Mouse (Mus musculus) ovary, postnatal 36 days (tissue): ENCODE results near the gene Ubxn10.

Experiments used
- DNase-seq: peaks from one replicate; pipeline ENCODE4 v3.0.0; 2022; ENCODE audit warnings: low spot score, mixed read lengths

Gene Ubxn10

DNA sequence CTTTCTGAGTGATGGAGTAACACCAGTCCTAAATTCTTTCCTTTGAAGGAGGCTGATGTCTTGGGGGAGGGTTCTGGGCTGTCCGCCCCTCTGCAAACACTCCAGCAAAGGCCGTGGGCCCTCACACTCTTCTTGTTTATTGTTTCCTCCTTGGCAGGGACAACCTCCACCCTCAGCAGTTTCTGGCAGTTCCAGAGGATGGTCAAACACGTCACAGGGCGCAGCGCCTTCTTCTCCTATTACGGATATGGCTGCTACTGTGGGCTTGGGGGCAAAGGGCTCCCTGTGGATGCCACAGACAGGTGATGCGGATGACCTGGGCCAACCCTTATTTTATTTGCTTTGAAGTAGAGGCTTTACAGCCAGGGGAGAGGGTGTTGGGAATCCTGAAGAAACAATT, 2.9 kb downstream of the Ubxn10 start:
- DNase-seq: no peak

DNA sequence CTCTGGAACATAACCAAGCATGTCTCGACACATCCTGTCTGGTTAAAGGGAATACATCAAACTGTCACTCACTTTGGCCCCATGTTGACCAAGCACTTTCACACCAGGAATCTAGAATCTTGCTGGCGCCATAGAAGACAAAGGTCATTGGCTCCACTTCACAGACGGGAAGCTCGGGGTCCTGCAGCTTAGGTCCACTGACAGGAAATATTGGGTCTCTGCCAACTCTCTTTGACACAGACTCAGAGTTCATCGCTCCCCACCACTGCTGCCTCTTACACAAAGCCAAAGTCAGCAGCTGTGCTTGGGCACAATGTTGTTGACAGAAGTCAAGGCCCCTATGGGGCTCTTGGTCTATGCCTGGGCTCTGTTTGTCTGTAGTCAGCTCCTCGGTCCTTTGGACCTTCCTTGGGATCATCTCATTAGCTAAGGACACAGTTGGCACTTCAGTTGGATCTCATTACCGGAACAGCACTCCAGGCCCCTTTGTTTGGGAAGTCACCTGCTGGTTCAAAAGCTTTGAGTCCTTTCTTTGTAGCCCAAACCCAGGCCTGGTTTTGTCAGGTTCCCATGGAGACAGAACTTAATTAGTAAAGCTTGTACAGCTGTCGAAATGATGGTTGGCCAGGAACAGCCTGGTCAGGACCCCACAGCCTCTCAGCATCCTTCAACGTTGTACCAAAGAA, 7.8 kb downstream of the Ubxn10 start:
- no peak for DNase-seq

DNA sequence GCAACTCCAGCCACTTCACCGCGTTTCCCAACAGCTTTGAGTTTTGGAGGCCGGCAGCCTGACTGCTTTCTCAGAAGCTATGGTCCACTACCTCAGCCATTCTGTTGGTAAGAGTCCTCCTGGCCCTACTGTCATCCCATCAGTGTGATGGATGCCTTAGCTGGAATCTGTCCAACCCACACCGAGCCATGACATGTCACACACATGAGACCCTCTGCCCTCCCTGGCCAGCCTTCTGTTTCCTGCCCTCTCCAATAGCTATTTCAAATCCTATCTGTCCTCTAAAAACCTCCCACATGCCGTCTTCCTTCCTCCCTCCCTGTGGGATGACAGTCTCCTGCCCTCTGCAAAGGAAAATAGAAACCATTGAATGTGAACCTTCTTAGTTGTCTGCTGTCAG, 11.2 kb downstream of the Ubxn10 start:
- no peak for DNase-seq

DNA sequence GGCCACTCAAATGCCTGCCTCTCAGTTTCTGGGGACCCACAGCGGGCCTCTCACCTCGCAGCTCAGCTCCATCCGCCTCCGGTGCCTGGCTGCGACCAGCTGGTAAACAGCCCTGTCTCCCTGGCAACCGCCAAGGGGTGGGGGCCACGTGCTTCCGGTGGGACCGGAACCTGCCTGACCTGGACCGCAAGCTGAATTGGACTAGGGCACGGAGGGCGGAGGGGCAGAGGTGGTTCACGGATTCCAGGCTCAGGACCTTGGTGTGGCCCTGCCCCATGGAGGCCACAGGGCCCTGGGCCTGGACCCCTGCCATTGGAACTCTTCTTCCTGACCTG, 11.9 kb downstream of the Ubxn10 start:
- peak; percentile 77 for DNase-seq

DNA sequence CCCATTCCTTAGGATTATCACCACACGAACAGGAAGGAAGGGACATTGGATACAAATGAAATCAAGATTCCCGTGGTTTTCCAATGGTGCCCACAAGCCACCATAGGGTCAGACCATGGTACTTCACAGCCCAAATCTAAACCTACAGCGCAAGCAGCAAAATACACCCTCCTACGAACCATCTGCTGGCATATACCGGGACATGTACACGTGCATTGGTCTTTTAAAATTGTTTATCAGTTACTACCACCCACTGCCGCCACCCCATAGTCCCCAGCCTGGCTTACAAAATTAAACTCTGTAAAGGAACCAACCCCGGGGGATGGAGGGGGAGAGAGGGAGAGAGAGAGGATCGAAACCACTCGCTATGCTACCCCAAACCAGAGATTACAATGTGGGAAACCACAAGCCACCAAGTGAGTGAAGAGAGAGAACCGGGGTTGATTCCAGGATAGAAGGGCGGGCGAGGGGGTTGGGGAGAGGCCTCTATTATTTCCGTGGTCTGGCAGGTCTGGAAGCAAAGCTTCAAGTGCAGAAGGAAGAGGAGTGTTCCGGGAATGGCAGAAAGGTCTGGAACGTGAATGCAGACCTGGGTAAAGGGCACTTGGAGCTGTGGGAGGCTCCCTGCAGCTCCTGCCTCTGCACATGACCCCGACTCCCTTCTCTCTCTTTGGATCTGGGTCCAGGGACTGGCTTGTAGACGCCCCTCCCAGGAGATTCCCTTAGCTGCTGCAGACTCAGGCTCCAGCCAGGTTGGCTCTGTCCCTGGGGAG, 12.4 kb downstream of the Ubxn10 start, which contains the start of gene Pla2g2c:
Gene Pla2g2c (plus strand): TSS at position 439 of the 773 bp plus-strand sequence.
- no peak for DNase-seq

DNA sequence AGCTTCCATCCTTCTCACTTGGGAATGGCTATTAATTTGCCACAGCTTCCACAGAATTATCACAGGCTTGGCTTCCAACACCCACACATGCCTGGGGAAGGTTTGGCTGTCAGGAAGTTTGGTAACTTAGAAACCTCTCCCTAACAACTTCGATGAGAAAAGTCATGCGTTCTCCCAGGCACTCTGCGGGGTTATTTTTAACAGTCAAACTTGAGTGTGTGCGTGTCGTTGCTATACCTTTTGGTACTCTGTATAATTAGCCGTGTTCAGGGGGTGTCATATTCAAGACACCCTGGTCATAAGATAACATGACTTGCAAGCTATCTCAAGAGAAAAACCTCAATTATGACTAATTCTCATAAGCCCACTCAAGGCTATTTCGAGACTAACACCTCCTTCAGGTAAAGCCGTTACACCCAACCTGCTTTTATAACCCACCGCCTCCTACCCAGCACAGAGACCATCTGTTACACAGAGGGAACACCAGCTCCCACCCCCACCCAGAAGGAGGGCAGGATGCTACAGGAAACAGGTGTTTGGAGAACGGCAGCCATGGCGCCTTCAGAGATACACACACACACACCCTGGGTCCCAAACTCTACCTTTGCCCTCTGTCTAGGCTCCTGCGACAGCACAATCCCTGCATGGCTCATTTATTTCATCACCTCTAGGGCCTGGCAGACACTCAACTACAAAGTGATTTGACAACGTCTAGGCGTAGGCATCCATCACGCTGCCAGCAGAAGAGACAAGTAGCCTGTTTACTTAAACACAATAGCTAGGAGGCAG, 13.3 kb downstream of the Ubxn10 start:
- no peak for DNase-seq

DNA sequence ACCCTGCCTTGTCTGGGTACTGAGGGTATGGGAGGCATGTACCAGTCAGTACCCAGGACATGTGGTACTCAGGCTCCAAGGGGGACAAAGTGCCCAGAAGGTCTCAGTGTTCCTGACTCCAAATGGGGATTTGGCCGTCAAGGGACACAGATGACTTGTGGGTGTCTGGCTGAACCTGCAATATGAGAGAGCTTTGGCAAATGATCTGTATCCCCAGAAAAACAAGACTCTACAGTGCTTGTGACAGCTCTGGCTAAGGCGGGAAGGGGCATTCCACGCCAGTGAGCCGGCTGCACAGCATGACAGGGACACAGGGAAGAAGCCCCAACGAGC, 17.7 kb downstream of the Ubxn10 start:
- DNase-seq: no peak

DNA sequence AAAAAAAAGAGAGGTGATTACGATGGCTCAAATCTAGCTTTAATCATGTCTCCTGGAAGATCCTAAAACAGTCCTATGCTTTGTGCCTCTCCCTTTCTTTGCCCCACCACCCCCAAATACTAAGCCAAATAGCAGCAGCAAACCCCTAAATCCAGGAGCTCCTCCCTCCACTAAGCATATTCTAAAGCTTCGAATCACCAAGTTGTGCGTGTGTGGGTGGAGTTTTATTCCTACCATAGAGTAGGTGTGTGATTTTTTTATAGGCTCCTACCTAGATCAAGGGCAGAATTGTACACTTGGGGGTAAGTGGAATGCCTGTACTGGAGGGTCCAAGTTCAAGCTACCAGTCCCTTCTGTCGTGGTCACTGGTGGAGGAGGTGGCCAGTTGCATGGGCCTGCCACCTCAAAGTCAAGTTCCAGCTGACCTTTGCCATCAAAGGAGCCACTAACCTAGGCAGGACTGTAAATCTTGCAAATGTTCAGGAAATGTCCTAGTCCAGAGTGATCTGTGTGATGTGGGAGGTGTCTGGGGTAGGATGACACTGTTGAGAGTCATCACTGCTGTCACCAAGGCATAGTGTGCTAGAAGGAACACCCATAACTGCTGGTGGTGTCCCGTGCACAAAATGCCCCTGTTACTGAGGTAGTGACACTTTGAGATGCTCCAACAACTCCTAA, 18.2 kb downstream of the Ubxn10 start:
- DNase-seq: no peak

DNA sequence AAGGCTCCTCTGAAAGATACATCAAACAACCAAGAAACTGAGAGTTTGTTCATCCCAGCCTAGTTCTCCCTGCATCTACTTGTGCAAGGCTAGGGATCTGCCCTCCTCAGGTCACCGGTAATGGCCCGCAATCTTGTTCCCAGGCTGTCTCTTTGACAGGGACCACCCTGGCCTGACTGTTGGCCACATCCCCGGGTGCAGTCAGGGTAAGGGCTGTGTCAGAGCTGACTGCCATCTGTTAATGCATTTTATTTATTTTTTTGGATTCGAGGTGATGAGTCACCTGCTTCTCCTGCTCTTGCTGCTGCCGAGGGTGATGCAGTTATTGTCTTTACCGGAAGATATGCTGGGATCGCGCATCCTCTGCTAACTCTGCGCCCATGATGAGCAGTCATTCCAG, 20.3 kb downstream of the Ubxn10 start:
- no peak for DNase-seq

DNA sequence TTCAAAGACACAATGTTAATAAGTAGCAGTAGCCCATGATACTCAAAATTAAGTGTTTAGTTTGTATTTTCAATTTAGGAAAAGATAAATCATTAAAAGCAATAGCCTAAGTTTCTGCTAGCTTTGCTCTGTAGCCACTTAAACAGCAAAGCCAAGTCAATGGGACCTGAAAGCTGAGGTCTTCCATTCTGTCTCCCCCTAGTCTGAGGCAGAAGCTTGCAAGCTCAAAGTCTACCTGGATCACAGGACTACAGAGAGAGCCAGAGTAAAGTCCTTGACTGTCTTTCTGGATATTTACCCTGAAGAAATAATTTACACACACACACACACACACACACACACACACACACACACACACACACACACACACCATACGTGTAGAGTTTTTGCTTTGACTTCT, 22.8 kb downstream of the Ubxn10 start:
- DNase-seq: no peak

DNA sequence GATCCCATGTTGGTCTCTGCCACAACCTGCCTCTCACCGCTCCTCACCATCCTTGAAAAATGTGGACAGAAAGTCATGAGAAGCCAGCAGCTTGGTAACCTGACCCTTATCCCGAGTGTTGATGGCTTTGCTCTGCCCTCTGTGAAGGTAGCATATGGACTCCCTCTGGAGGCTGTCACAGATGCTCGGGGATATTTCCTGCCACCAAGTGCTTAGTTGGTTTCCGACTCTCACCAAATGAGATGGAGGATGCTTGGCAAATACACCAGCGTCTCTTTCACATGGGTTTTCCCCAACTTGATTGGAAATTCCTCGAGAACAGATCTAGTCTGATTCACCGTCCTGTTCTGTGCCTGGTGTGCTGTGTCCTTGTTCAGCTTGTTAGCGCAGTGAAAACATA, 24.3 kb downstream of the Ubxn10 start:
- no peak for DNase-seq

DNA sequence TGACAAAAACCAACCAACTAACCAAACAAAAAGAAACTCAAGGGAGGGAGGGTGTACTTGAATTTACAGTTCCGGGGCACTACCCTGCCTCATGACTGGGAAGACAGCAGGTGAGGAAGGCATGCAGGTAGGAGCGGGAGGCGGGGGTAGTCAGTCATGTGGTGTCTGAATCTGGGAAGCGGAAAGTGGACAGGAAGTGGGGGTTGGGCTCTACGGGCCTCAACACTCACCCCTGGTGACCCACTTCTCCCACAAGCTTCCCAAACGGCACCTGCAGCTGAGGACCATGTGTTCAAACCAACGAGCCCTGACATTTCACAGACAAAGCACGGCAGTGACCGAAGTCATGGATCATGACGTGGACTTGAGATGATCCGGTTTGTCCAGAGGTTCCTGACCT, 24.9 kb downstream of the Ubxn10 start:
- DNase-seq: no peak

DNA sequence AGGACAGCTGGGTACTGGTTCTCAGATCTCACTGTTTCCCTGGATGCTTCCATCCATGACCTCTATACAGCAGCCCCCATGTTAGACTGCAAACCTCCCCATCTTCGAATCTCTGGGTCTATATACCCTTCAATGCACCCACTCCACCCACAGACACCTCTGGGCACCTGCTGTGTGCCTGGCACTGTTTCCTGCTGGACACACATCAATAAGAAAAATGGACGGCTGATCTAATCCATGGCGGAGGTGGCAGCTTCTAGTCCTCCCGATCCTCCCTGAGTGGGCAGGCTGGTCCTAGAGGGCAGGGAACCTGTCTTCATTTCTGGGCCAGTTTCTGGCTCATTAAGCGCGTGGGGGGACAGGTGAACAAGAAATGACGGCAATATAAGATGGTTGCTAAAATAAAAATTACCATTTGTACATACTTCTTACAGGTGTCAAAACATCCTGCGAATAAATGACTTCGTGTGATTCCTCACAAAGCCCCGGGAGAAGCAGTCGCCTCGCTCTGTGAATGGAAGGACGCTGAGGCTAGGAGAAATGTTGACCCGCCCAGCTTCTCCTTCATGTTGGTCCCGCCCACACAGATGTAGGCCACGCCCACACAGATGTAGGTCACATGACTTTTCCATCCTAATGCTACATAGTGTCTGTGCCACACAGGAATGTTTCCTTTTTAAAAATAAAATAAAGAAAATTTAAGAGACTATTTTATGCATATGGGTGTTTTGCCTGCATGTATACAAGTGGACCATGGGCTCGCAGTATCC, 25.7 kb downstream of the Ubxn10 start:
- DNase-seq: no peak

DNA sequence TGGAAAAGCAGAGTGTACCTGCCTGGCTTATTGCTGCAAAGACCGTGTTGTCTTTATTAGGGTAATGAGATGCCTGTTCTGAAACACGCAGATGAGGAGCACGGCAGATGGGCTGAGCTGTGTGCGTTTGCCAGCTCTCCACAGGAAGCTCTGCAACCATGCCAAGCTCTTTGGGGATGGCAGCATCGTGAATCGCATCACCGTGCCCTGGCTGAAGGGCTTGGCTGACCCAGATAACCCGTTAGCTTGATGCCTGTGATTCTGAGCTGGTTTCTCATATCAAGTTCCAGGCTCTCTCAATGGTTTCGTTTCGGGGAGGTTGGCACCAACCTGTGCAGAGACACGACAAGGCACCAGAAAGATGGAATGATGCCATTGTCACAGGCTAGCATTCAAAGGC, 26.3 kb downstream of the Ubxn10 start:
- no peak for DNase-seq

DNA sequence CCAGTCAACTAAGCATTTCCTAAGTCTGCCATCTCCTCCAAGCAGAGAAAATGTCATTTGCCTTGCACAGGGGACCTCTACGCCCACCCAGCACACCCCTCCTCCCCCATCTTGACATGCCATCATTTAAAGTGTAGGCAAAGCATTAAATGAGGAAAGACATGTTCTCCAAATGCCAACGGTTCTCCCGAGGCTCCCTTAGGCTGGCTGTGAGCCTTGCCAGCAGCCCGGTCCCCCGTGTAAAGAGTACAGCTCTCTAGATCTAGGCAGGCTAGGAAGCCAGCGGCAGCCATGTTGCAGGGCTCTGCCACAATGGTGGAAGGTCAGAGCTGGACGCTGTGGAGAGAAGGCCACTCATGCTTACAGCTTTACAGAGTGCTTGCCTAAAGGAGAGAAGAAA, 27.0 kb downstream of the Ubxn10 start:
- no peak for DNase-seq

DNA sequence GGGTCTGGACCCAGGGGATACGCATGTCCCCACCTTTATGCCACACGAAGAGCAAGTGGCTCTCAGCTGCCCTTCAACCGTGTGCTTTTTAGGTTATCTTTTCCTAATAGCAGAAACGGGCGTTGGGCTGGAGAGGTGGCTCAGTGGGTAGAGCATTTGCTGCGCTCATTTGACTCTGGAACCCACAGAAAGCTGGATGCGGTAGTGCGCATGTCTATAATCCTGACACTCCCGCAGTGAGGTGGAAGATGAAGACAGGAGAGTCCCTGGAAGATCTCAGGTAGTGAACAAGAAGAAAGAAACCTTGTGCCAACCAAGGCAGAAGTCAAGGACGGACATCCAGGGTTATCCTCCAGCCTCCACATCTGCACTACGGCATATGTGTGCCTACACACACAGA, 27.7 kb downstream of the Ubxn10 start:
- no peak for DNase-seq

DNA sequence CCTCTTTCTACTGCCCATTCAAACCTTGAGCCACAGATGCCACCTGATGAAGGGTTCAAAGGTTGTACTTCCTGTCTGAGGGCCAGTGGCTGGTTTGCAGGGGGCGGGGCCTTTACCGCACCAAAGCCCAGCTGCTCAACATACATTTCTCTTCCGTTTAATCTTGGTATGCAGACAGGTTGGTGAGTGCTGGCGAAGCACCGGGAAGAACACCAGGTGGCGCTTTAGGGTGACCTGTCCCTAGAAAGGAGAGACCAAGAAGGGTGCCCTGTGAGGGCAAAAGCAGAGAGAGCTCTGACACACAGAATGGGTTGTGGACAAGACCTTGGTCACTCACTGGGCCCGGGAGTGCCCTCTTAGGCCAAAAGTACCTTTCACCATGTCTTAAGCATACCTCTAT, 28.3 kb downstream of the Ubxn10 start:
- DNase-seq: peak; percentile 59

DNA sequence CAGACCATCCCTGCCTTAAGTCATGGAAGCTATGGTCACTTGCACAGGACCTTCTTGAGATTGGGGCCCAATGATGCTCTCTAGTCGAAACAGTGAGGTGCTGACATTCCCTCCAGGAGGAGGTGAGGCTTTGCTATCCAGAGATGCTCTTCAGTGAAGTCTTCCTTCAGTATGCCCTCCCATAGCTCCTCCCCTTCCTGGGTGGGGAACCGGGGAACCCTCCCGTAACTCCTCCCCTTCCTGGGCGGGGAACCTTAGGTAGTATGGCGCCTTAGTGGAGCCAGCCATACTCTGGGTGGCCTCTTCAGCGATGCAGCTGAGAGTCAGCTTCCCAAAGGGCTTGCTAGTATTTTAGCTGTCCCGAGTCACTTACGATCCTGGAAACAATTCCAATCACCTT, 30.3 kb downstream of the Ubxn10 start:
- no peak for DNase-seq

DNA sequence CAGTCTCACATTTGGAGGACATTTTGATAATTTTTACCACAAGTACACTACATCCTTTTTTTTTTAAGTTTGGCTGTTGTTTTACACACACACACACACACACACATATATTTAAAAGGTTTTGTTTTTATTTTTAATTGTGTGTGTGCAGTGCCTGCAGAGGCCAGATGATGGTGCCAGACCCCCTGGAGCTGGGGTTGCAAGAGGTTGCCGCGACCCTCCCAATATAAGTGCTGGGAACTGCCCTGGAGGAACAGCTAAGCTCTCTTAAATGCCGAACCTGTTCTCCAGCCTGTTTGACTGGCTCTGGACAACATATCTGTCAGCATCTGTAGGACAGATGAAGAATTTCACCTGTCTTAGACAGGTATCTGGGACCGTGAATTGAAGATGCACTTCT, 32.8 kb downstream of the Ubxn10 start:
- no peak for DNase-seq

DNA sequence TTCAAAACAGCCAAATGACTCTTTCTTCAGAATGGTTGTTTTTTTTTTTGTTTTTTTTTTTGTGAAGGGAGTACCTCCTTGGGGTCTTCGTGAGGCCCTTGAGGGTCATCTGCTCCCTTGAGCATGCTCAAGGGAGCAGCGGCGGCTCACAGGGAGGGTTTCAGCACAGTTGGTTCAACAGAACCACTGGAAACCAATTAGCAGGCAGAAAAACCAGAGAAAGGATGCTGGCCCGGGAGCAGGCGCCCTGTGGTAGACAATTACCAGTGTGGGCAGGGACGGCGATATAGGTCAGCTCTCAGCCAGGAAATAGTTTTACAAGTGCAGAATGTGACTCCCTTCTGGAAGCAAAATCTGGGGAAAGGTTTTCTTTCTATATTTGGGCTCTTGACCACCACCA, 33.4 kb downstream of the Ubxn10 start:
- DNase-seq: no peak

DNA sequence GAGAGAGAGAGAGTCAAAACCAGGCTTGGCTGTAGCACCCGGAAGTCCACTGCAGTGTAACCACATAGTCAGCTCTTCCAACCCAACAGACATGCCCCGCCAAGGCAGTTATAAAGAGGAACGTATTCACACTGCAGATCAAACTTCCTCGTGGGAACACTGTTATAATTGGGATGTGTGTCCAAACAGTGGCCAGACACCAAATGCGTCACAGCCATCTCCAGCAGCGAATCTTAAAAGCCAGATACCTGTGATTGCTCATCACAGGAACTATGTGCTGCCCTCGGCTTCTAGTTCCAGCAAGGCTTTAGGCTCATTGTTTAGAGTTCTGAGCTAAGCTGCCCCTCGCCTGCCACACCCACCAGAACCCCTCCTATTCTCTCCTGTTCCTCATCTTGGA, 34.4 kb downstream of the Ubxn10 start:
- DNase-seq: no peak

DNA sequence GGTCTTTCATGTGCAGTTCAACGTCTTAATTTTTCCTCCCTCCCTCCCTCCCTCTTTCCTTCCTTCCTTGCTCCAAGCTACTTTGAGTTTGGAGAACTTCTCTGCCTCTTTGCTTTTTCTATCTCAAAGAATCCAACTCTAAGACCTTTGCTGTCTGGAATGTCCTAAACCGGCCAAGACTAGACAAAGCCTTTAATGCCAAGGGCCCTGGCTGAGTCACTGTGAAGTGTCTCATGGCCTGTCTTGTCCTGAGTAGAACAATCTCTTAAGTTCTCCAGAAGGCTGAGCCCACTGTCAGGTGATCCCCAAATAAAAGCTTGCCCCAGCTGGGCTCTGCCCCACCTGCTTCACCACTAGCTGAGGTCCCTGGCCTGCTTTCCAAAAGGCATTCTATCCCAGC, 34.9 kb downstream of the Ubxn10 start:
- DNase-seq: no peak
